Mouse (Mus musculus): ENCODE measurements around the gene Lsamp. TPM values are rescaled to one million over a fixed set of nuclear protein-coding genes. Genes with fewer than 3 reads are reported as not detected.

Gene Lsamp
- polyA plus RNA-seq, 1 experiment, result not detected

DNA sequence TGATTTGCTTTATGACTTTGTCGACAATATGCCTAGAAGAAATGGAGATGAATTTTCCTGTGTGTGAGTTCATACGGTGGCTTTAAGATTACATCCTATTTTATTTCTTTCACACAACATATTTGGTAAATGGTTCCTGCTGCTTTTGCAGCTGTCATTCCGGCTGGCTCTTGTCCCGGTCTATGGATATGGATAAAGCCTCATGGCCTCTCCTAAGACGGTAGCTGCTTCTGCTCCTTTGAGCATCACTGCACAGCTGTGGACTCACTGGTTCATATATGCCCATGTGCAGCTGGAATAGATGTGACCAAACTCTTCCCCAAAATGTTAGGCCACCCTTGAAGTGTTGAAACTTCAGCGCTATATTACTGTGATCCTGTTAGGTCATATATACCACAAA, 2137.6 kb downstream of the Lsamp start:
- Histone ChIP-seq H3K4me3 (no peak overlapping the region), H3K36me3 (ENCODE audit: control insufficient read depth, insufficient read depth) (no peaks in the 10 kb centered on the region), H3K4me2 (ENCODE audit: low read depth) (no peak overlapping the region), H3K79me2 (ENCODE audit: control insufficient read depth, insufficient read depth) (no peaks in the 10 kb centered on the region), H3ac (ENCODE audit: control insufficient read depth, insufficient read length) (no peak overlapping the region), H3K27me3 (ENCODE audit: control insufficient read depth, insufficient read depth, insufficient read length) (no peaks in the 10 kb centered on the region)
- no peak for TF ChIP-seq CEBPB (IDR thresholded peaks at IDR 0.05; ENCODE audit: insufficient read depth, poor library complexity, severe bottlenecking)
- no peak for TF ChIP-seq POLR2AphosphoS2 (IDR thresholded peaks at IDR 0.05; ENCODE audit: insufficient read length, low read depth)
- no peak for TF ChIP-seq TCF3 (IDR thresholded peaks at IDR 0.05; ENCODE audit: insufficient read length, low read depth)
- peak in 1 of 3 experiments; percentile 27 for TF ChIP-seq MYOG (IDR thresholded peaks at IDR 0.05; ENCODE audit: control insufficient read depth in 1 of 3, insufficient read depth in 1 of 3, insufficient read length in 2 of 3, low read depth in 2 of 3)
- no peak for TF ChIP-seq E2F4 (IDR thresholded peaks at IDR 0.05; ENCODE audit: insufficient read depth)
- TF ChIP-seq MYOD1 (IDR thresholded peaks at IDR 0.05; ENCODE audit: control insufficient read depth in 1 of 3, insufficient read length in 2 of 3, low read depth in 2 of 3), result peak in 2 of 3 experiments; percentile 49 to 71
- no peak for TF ChIP-seq POLR2A (IDR thresholded peaks at IDR 0.05; ENCODE audit: insufficient read length, low read depth)
- TF ChIP-seq USF1 (IDR thresholded peaks at IDR 0.05; ENCODE audit: low read depth), result no peak
- peak; percentile 70 for TF ChIP-seq SRF (IDR thresholded peaks at IDR 0.05; ENCODE audit: control insufficient read depth, insufficient read length, low read depth)
- TF ChIP-seq REST (IDR thresholded peaks at IDR 0.05; ENCODE audit: insufficient read depth, insufficient read length), result no peak
- TF ChIP-seq MAX (IDR thresholded peaks at IDR 0.05; ENCODE audit: low read depth), result no peak
- TF ChIP-seq TCF12 (IDR thresholded peaks at IDR 0.05; ENCODE audit: insufficient read depth, poor library complexity, severe bottlenecking), result no peak

DNA sequence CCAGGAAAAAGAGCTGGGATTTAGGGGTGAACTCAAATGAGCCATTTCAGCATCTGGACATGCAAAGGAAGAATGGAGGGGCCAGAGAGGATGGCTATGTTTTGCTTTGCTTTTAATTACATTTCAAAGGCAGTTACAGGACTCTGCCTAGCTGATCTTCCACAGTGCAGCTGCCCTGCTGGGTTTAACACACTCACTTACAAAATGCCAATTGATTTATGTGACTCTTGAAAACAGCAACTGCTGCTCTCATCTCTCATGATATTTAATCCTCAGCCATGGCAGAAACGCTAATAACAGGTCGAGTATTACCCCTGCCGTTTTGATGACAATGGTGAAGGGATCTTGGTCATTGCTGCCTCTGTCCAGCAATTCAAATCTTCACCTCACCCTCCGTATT, 2139.7 kb downstream of the Lsamp start:
- Histone ChIP-seq H3K36me3 (ENCODE audit: control insufficient read depth, insufficient read depth) (no peaks in the 10 kb centered on the region), H3K27me3 (ENCODE audit: control insufficient read depth, insufficient read depth, insufficient read length) (no peaks in the 10 kb centered on the region), H3K4me3 (no peak overlapping the region), H3K79me2 (ENCODE audit: control insufficient read depth, insufficient read depth) (no peaks in the 10 kb centered on the region), H3K4me2 (ENCODE audit: low read depth) (peak overlapping the region; percentile 62), H3ac (ENCODE audit: control insufficient read depth, insufficient read length) (no peak overlapping the region)
- TF ChIP-seq MYOG (IDR thresholded peaks at IDR 0.05; ENCODE audit: control insufficient read depth in 1 of 3, insufficient read depth in 1 of 3, insufficient read length in 2 of 3, low read depth in 2 of 3) (no peak), MYOD1 (IDR thresholded peaks at IDR 0.05; ENCODE audit: control insufficient read depth in 1 of 3, insufficient read length in 2 of 3, low read depth in 2 of 3) (peak in 2 of 3 experiments; percentile 53 to 62)

DNA sequence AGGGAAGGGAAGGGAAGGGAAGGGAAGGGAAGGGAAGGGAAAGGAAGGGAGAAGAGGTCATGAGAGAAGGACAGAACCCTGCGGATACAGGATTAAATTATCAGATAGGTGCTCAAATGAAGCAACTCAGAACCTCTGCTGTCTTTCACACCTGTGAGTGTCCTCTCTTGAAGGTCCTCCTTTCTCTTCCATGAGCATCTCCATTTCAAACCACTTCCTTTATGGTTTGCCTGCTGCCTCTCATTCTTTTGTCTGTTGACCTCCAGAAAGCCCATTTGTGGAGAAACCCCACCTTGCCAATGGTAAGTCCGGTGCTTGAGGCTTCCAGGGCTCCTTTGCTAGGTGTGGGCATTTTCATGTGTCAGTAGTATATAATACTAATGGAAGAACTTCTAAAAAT, 2141.9 kb downstream of the Lsamp start:
- no peak overlapping the region for H3K4me2 ChIP-seq (ENCODE audit: low read depth)

DNA sequence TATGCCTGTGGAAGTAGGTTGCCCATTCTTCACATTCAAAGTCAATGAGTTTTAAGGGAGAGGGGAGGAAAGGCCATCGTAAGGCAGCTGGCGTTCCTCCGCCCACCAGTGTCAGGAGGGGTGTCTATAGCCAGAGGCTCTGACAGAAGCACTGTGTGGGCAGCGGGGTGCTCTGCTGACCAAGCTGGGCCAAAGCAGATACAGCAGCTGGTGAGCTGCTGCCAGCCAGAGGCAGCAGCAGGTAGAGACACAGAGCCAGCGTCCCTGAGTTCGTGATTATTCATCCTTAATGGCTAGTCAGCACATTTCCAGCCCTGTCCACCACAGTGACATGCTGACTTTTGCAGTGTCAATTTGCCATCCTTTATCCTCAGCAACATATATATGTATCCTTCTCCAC, 2163.0 kb downstream of the Lsamp start:
- H3ac ChIP-seq (ENCODE audit: control insufficient read depth, insufficient read length), result no peak overlapping the region
- no peaks in the 10 kb centered on the region for H3K27me3 ChIP-seq (ENCODE audit: control insufficient read depth, insufficient read depth, insufficient read length)
- no peaks in the 10 kb centered on the region for H3K36me3 ChIP-seq (ENCODE audit: control insufficient read depth, insufficient read depth)
- no peak overlapping the region for H3K4me3 ChIP-seq
- TF ChIP-seq SRF (IDR thresholded peaks at IDR 0.05; ENCODE audit: control insufficient read depth, insufficient read length, low read depth), result no peak
- peak in 1 of 3 experiments; percentile 25 for TF ChIP-seq MYOD1 (IDR thresholded peaks at IDR 0.05; ENCODE audit: control insufficient read depth in 1 of 3, insufficient read length in 2 of 3, low read depth in 2 of 3)
- no peak overlapping the region for H3K4me2 ChIP-seq (ENCODE audit: low read depth)
- H3K79me2 ChIP-seq (ENCODE audit: control insufficient read depth, insufficient read depth), result no peaks in the 10 kb centered on the region

More for the DNA sequence above, 2141.9 kb downstream of the Lsamp start:
- Histone ChIP-seq H3K4me3 (no peak overlapping the region), H3K36me3 (ENCODE audit: control insufficient read depth, insufficient read depth) (no peaks in the 10 kb centered on the region), H3K79me2 (ENCODE audit: control insufficient read depth, insufficient read depth) (no peaks in the 10 kb centered on the region), H3K27me3 (ENCODE audit: control insufficient read depth, insufficient read depth, insufficient read length) (no peaks in the 10 kb centered on the region), H3ac (ENCODE audit: control insufficient read depth, insufficient read length) (no peak overlapping the region)
- TF ChIP-seq POLR2AphosphoS2 (IDR thresholded peaks at IDR 0.05; ENCODE audit: insufficient read length, low read depth) (no peak), MYOG (IDR thresholded peaks at IDR 0.05; ENCODE audit: control insufficient read depth in 1 of 3, insufficient read depth in 1 of 3, insufficient read length in 2 of 3, low read depth in 2 of 3) (no peak)

DNA sequence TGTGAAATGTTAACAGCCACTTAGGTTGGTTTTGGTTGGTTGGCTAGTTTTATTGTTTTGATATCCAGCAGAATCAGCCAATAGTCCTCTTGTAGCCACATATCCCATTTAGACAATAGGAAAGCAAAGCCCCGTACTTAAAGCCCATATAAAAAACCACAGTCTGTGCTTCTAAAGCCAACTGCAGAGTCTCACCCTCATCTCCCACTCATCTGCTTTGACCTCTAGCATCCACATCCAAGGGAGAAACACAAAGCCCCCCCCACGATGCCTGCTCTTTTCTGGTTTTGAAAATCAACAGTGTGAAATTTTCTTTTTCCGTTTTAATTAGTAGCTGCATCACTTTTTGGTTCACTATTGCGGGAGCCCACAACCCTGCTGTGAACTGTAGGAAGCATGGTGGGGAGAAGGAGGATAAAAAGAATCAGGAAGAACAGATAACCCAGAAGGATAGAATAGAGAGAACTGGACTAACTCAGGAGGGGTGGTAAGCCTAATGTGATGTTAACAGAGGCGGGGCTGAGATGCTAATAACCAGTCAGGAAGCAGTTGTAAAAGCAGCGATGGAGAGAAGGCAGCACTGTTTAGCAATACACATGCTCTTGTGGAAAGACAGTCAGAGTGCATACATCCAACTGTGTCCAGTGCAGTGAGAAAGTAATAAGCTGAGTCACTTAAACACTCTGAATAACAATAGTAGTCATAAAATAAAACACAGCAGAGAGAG, 2165.2 kb downstream of the Lsamp start:
- Histone ChIP-seq H3ac (ENCODE audit: control insufficient read depth, insufficient read length) (no peak overlapping the region), H3K4me2 (ENCODE audit: low read depth) (no peak overlapping the region), H3K79me2 (ENCODE audit: control insufficient read depth, insufficient read depth) (no peaks in the 10 kb centered on the region), H3K4me3 (no peak overlapping the region), H3K36me3 (ENCODE audit: control insufficient read depth, insufficient read depth) (no peaks in the 10 kb centered on the region), H3K27me3 (ENCODE audit: control insufficient read depth, insufficient read depth, insufficient read length) (no peaks in the 10 kb centered on the region)
- TF ChIP-seq USF1 (IDR thresholded peaks at IDR 0.05; ENCODE audit: low read depth) (no peak), CEBPB (IDR thresholded peaks at IDR 0.05; ENCODE audit: insufficient read depth, poor library complexity, severe bottlenecking) (no peak), TCF12 (IDR thresholded peaks at IDR 0.05; ENCODE audit: insufficient read depth, poor library complexity, severe bottlenecking) (no peak), POLR2AphosphoS2 (IDR thresholded peaks at IDR 0.05; ENCODE audit: insufficient read length, low read depth) (no peak), REST (IDR thresholded peaks at IDR 0.05; ENCODE audit: insufficient read depth, insufficient read length) (no peak), POLR2A (IDR thresholded peaks at IDR 0.05; ENCODE audit: insufficient read length, low read depth) (no peak), TCF3 (IDR thresholded peaks at IDR 0.05; ENCODE audit: insufficient read length, low read depth) (no peak), MYOD1 (IDR thresholded peaks at IDR 0.05; ENCODE audit: control insufficient read depth in 1 of 3, insufficient read length in 2 of 3, low read depth in 2 of 3) (no peak), MAX (IDR thresholded peaks at IDR 0.05; ENCODE audit: low read depth) (no peak)
